In the genomic region with DNA sequence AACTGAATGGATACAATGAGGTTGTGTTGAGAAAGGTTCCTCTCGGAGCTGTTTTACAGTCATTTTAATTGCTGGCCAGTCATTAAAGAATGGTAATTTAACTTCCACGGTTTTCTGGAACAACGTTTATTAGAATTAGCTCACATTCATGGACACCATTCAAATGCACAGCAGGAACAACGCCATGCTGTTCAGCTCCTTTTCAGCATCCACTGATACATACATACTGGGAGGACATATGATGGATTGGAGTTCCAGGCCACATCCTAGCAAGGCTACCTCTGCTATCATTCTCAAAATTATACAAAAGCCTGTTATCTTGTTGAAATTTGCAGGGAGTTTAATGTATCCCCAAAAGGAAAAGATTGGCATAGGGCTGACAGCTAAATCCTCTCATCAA, we compare ENCODE assay signal across 27 mouse cellular contexts.
A peak's percentile ranks its signal among the peaks of the same experiment; 100 is the strongest.
DNase-seq lines count a peak whose midpoint lies in the region; ATAC-seq lines count a peak whose summit lies in the region.
"Had no signal": no experiment of that assay in that cellular context is flagged by ENCODE, and none has a peak within 500 bp of the region (broad histone marks: within the 10 kb centered on the region; RNA-seq: fewer than 3 reads in every experiment).

No protein-coding gene starts in this region.

- ATAC-seq in forebrain, embryonic 13.5 days = 0 out of 2 replicates have a peak, but pooled peaks have one; percentile 25
- no peak for ATAC-seq in forebrain, embryonic 12.5 days (ENCODE audit: low FRiP score)
- ATAC-seq in midbrain, embryonic 13.5 days = no peak
- no peak; the same call in 1 of the 2 replicates for ATAC-seq in midbrain, embryonic 15.5 days (replicated peaks)
- 0 out of 2 replicates have a peak, but pooled peaks have one; percentile 37 for ATAC-seq in hindbrain, embryonic 15.5 days (ENCODE audit: low FRiP score, low read depth)
- ATAC-seq: intestine, postnatal 0 days; lung, postnatal 0 days had no signal

- peaks cover 9% of the 10 kb centered on the region; the same call in 1 of the 2 replicates for H3K4me1 ChIP-seq in forebrain, embryonic 13.5 days
- H3K4me1 ChIP-seq in forebrain, embryonic 12.5 days = peaks cover 9% of the 10 kb centered on the region; the same call in 1 of the 2 replicates
- peaks cover 13% of the 10 kb centered on the region for H3K4me1 ChIP-seq in midbrain, embryonic 13.5 days (replicated peaks)
- H3K4me1 ChIP-seq in midbrain, embryonic 15.5 days = peaks cover 12% of the 10 kb centered on the region
- 0 out of 2 replicates have a peak, but pooled peaks cover 4% of the 10 kb centered on the region for H3K4me1 ChIP-seq in hindbrain, embryonic 15.5 days (replicated peaks)
- H3K4me1 ChIP-seq: heart, embryonic 13.5 days; limb, embryonic 15.5 days; liver, embryonic 13.5 days; stomach, embryonic 15.5 days had no signal

- no peak overlapping the region for H3K4me2 ChIP-seq in forebrain, embryonic 13.5 days
- no peak overlapping the region for H3K4me2 ChIP-seq in forebrain, embryonic 12.5 days
- H3K4me2 ChIP-seq in midbrain, embryonic 13.5 days (replicated peaks) = no peak overlapping the region
- no peak overlapping the region for H3K4me2 ChIP-seq in midbrain, embryonic 15.5 days
- H3K4me2 ChIP-seq in hindbrain, embryonic 15.5 days = no peak overlapping the region
- H3K4me2 ChIP-seq: forebrain, embryonic 15.5 days; heart, embryonic 13.5 days; limb, embryonic 15.5 days; liver, embryonic 13.5 days; midbrain, embryonic 12.5 days; stomach, embryonic 15.5 days had no signal

- WGBS in forebrain, embryonic 13.5 days = 29% methylated on average over 4 of the region's 4 CpGs
- WGBS in forebrain, embryonic 12.5 days = 52% methylated on average over 4 of the region's 4 CpGs
- 64% methylated on average over 4 of the region's 4 CpGs for WGBS in midbrain, embryonic 13.5 days
- WGBS in midbrain, embryonic 15.5 days = 52% methylated on average over 4 of the region's 4 CpGs
- 35% methylated on average over 4 of the region's 4 CpGs for WGBS in hindbrain, embryonic 15.5 days

- H3K9ac ChIP-seq in forebrain, embryonic 13.5 days = no peak overlapping the region
- no peak overlapping the region for H3K9ac ChIP-seq in forebrain, embryonic 12.5 days
- H3K9ac ChIP-seq in midbrain, embryonic 13.5 days (replicated peaks) = no peak overlapping the region
- H3K9ac ChIP-seq in midbrain, embryonic 15.5 days = no peak overlapping the region
- H3K9ac ChIP-seq in hindbrain, embryonic 15.5 days = no peak overlapping the region
- H3K9ac ChIP-seq: forebrain, embryonic 15.5 days; heart, embryonic 13.5 days; limb, embryonic 15.5 days; liver, embryonic 13.5 days; midbrain, embryonic 12.5 days; stomach, embryonic 15.5 days had no signal

- no peak overlapping the region for H3K27ac ChIP-seq in forebrain, embryonic 13.5 days
- no peak overlapping the region for H3K27ac ChIP-seq in forebrain, embryonic 12.5 days
- H3K27ac ChIP-seq in midbrain, embryonic 13.5 days = peak overlapping the region; percentile 35; the same call in 1 of the 2 replicates
- H3K27ac ChIP-seq in midbrain, embryonic 15.5 days = no peak overlapping the region
- no peak overlapping the region for H3K27ac ChIP-seq in hindbrain, embryonic 15.5 days (replicated peaks)
- H3K27ac ChIP-seq: forebrain, embryonic 15.5 days; heart, embryonic 13.5 days; limb, embryonic 10.5 days; limb, embryonic 15.5 days; liver, embryonic 13.5 days; midbrain, embryonic 12.5 days; stomach, embryonic 15.5 days had no signal

- H3K9me3 ChIP-seq in forebrain, embryonic 13.5 days (replicated peaks) = no peaks in the 10 kb centered on the region
- H3K9me3 ChIP-seq in forebrain, embryonic 12.5 days = no peaks in the 10 kb centered on the region
- H3K9me3 ChIP-seq in midbrain, embryonic 13.5 days = no peaks in the 10 kb centered on the region
- no peaks in the 10 kb centered on the region for H3K9me3 ChIP-seq in midbrain, embryonic 15.5 days
- no peaks in the 10 kb centered on the region for H3K9me3 ChIP-seq in hindbrain, embryonic 15.5 days
- H3K9me3 ChIP-seq: forebrain, embryonic 15.5 days; G1E; heart, embryonic 13.5 days; limb, embryonic 10.5 days; limb, embryonic 15.5 days; liver, embryonic 13.5 days; megakaryocyte, embryonic 14.5 days; midbrain, embryonic 12.5 days; stomach, embryonic 15.5 days had no signal

- no peaks in the 10 kb centered on the region for H3K27me3 ChIP-seq in forebrain, embryonic 13.5 days
- H3K27me3 ChIP-seq in forebrain, embryonic 12.5 days = no peaks in the 10 kb centered on the region
- H3K27me3 ChIP-seq in midbrain, embryonic 13.5 days = no peaks in the 10 kb centered on the region
- no peaks in the 10 kb centered on the region for H3K27me3 ChIP-seq in midbrain, embryonic 15.5 days (replicated peaks)
- H3K27me3 ChIP-seq in hindbrain, embryonic 15.5 days = no peaks in the 10 kb centered on the region
- H3K27me3 ChIP-seq: forebrain, embryonic 15.5 days; heart, embryonic 13.5 days; limb, embryonic 15.5 days; liver, embryonic 13.5 days; megakaryocyte, embryonic 14.5 days; midbrain, embryonic 12.5 days; stomach, embryonic 15.5 days had no signal

- H3K36me3 ChIP-seq in forebrain, embryonic 13.5 days (ENCODE audit: poor library complexity, severe bottlenecking) = peaks cover 5% of the 10 kb centered on the region; the same call in 1 of the 2 replicates
- H3K36me3 ChIP-seq in forebrain, embryonic 12.5 days (replicated peaks) = no peaks in the 10 kb centered on the region
- 0 out of 2 replicates have a peak, but pooled peaks cover 4% of the 10 kb centered on the region for H3K36me3 ChIP-seq in midbrain, embryonic 13.5 days
- no peaks in the 10 kb centered on the region for H3K36me3 ChIP-seq in midbrain, embryonic 15.5 days (replicated peaks)
- H3K36me3 ChIP-seq in hindbrain, embryonic 15.5 days = peaks cover 6% of the 10 kb centered on the region
- H3K36me3 ChIP-seq: forebrain, embryonic 15.5 days; G1E; liver, embryonic 13.5 days; midbrain, embryonic 12.5 days; stomach, embryonic 15.5 days had no signal

- no peak overlapping the region for H3K4me3 ChIP-seq in forebrain, embryonic 13.5 days
- H3K4me3 ChIP-seq in forebrain, embryonic 12.5 days (replicated peaks) = no peak overlapping the region
- H3K4me3 ChIP-seq in midbrain, embryonic 13.5 days (replicated peaks) = no peak overlapping the region
- no peak overlapping the region for H3K4me3 ChIP-seq in midbrain, embryonic 15.5 days
- H3K4me3 ChIP-seq in hindbrain, embryonic 15.5 days = no peak overlapping the region
- H3K4me3 ChIP-seq: erythroblast, embryonic 14.5 days; forebrain, embryonic 15.5 days; heart, embryonic 13.5 days; limb, embryonic 10.5 days; limb, embryonic 15.5 days; liver, embryonic 13.5 days; megakaryocyte, embryonic 14.5 days; midbrain, embryonic 12.5 days; stomach, embryonic 15.5 days had no signal

- DNase-seq in thymus, postnatal 10 days (ENCODE audit: low spot score in 2 of 2) = no peak
- DNase-seq in embryo, embryonic 10.5 days (ENCODE audit: low spot score) = no peak
- DNase-seq: adrenal gland, adult 8-10 months; heart, postnatal 10 days; kidney, adult 9 months; kidney, postnatal 10 days; liver, embryonic 13.5 days; lung, adult 18-20 months; lung, postnatal 4 days; right cerebral cortex, postnatal 25 days; thymus, postnatal 25 days had no signal

Comparison
In these comparisons a context has a peak if more than half of its experiments do, and no peak if none do; other contexts are left out.
1. ATAC-seq: peak in forebrain, embryonic 13.5 days (single experiment) and hindbrain, embryonic 15.5 days (single experiment); none in forebrain, embryonic 12.5 days (single experiment), midbrain, embryonic 13.5 days (single experiment) and midbrain, embryonic 15.5 days (single experiment).